8 mouse cellular contexts compared by ENCODE assay signal in the genomic region with DNA sequence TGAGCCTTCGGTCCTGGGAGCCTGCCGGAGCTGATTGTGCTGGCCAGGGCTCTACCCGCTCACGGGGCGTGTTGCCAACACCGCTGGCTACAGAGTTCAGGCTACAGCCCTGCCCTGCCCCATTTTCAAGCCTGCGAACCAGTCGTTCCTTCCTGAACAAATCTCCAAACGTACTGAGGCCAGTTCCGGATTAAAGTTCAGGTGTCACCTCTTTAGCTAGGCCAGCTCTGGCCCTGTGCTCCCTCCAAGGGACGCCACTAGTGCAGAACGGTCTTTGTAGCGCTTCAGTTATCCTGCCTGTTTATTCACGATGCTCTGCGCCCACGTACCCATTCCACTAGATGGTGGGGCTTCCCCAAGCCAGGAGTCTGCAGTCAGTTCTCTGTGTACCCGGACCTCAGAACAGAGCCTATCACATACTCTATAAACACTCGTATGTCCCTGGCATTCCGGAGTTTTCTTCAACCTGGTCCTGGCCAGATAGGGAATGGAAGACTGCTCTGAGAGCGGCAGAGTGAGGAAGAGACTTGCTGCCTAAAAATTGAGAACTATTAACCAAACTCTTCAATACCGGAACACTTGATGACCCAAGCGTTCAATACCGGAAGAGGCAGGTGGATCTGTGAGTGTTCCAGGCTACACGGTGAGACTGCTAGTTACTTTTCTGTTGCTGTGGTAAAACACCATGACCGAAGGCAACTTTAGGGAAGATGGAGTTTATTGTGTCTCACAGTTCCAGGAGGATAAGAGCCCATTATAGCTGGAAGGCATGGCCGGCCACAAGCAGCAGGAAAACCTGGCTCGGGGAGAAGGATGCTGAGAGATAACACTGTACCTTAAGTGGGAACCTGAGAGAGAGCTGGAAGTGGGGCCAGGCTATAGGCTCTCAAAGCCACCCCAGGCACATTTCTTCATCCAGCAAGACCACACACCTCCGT. TPM values are rescaled to one million over a fixed set of nuclear protein-coding genes. Genes with fewer than 3 reads are reported as not detected.
DNase-seq lines count a peak whose midpoint lies in the region; ATAC-seq and TF ChIP-seq lines count a peak whose summit lies in the region.

Gene Cyb5r3, minus strand, starts transcription at position 101 of the 938 bp plus-strand sequence.

- H3K9ac ChIP-seq in hindbrain, embryonic 15.5 days = peak within 1 kb of the TSS; percentile 95
- H3K9ac ChIP-seq in liver, postnatal 0 days (replicated peaks) = peak within 1 kb of the TSS; percentile 88

- H3K4me2 ChIP-seq in hindbrain, embryonic 15.5 days = peak within 1 kb of the TSS; percentile 62
- peak within 1 kb of the TSS; percentile 97 for H3K4me2 ChIP-seq in liver, postnatal 0 days (ENCODE audit: low read depth, low read length)

- TF ChIP-seq CTCF in left cerebral cortex, adult 2 months (IDR thresholded peaks at IDR 0.05) = no peak
- no peak for TF ChIP-seq CTCF in liver, postnatal 0 days (IDR thresholded peaks at IDR 0.05; ENCODE audit: low read depth)

- DNase-seq in left cerebral cortex, adult 2 months (ENCODE audit: extremely low spot score in 1 of 2, low spot score in 2 of 2) = no peak
- no peak for DNase-seq in left cerebral cortex, adult 9 months (ENCODE audit: low spot score in 2 of 2)
- DNase-seq in adrenal gland, postnatal 14 days = no peak
- no peak for DNase-seq in gastrocnemius, adult 8-10 months (ENCODE audit: low spot score in 2 of 2)
- DNase-seq in liver, postnatal 0 days = peak; percentile 13
- DNase-seq in right cerebral cortex, postnatal 25 days = no peak
- DNase-seq in ovary, adult 18-20 months (ENCODE audit: low spot score) = no peak

- H3K27me3 ChIP-seq in hindbrain, embryonic 15.5 days = no peaks in the 10 kb centered on the region
- H3K27me3 ChIP-seq in liver, postnatal 0 days (ENCODE audit: insufficient read depth, low read length) = no peaks in the 10 kb centered on the region

- peak within 1 kb of the TSS; percentile 94 for H3K27ac ChIP-seq in left cerebral cortex, adult 2 months
- H3K27ac ChIP-seq in hindbrain, embryonic 15.5 days (replicated peaks) = peak within 1 kb of the TSS; percentile 85
- peak within 1 kb of the TSS; percentile 96 for H3K27ac ChIP-seq in liver, postnatal 0 days (ENCODE audit: low read depth)

- no peaks in the 10 kb centered on the region for H3K9me3 ChIP-seq in hindbrain, embryonic 15.5 days
- H3K9me3 ChIP-seq in liver, postnatal 0 days (ENCODE audit: low read length) = no peaks in the 10 kb centered on the region

- peak within 1 kb of the TSS; percentile 86 for H3K4me3 ChIP-seq in left cerebral cortex, adult 2 months
- peak within 1 kb of the TSS; percentile 100 for H3K4me3 ChIP-seq in hindbrain, embryonic 15.5 days
- peak within 1 kb of the TSS; percentile 82 for H3K4me3 ChIP-seq in liver, postnatal 0 days (ENCODE audit: low read depth, low read length)

- ATAC-seq in hindbrain, embryonic 15.5 days (ENCODE audit: low FRiP score, low read depth) = peak; percentile 88; the same call in 1 of the 2 replicates
- peak; percentile 46 for ATAC-seq in liver, postnatal 0 days

- WGBS in hindbrain, embryonic 15.5 days = 35% methylated on average over 28 of the region's 28 CpGs
- WGBS in liver, postnatal 0 days (ENCODE audit: insufficient replicate concordance) = 32% methylated on average over 28 of the region's 28 CpGs

- TF ChIP-seq EP300 in liver, postnatal 0 days (IDR thresholded peaks at IDR 0.05; ENCODE audit: low read depth) = no peak; the same call in 1 of the 2 replicates

- H3K4me1 ChIP-seq in hindbrain, embryonic 15.5 days (replicated peaks) = peaks cover 38% of the 10 kb centered on the region
- H3K4me1 ChIP-seq in liver, postnatal 0 days (ENCODE audit: insufficient read depth) = peaks cover 44% of the 10 kb centered on the region

- intact Hi-C loops in left cerebral cortex, adult 2 months (cut with DNase I) = loop anchor here (2.0 to 5.0 kb wide), 2 partner anchors 24 to 35 kb away; partner anchors contain the start of gene Poldip3

- no peaks in the 10 kb centered on the region for H3K36me3 ChIP-seq in hindbrain, embryonic 15.5 days
- no peaks in the 10 kb centered on the region for H3K36me3 ChIP-seq in liver, postnatal 0 days (replicated peaks; ENCODE audit: insufficient read depth, low read length)

RNA-seq across cellular contexts. Expression of gene Cyb5r3, which starts in this region (rescaled TPM):
- total RNA-seq in left cerebral cortex, adult 2 months (2021) = 10 to 100 TPM; 58.4 to 63.1 TPM
- total RNA-seq in adrenal gland, postnatal 14 days (2021) = 206 and 217 TPM in 2 replicates
- total RNA-seq in gastrocnemius, adult 8-10 months (2022) = 10 to 100 TPM; 40.7 to 56.5 (median 45.0) TPM
- polyA plus RNA-seq in hindbrain, embryonic 15.5 days (2015; fragmentation: Nextera tagmentation; extraction: Ambion mirVana) = 116 and 144 TPM in 2 replicates
- polyA plus RNA-seq in liver, postnatal 0 days (2015; fragmentation: Nextera tagmentation; extraction: Ambion mirVana) = 89.1 and 94.2 TPM in 2 replicates
